Mouse (Mus musculus) Muller cell, postnatal 12 days (primary cell): ENCODE results near the gene Tmem215.

ENCODE experiments used
- DNase-seq: peaks from one replicate; pipeline ENCODE4 v3.0.0-alpha.2; 2015; ENCODE audit errors: inconsistent ontology term

Tmem215 gene

GRCm38 (mm10) chr4:40471880-40472279, at the start of gene Tmem215:
Gene Tmem215, plus strand, starts transcription at chr4:40472180.
- DNase-seq, result no peak

GRCm38 (mm10) chr4:40431916-40432315, 40.1 kb upstream of the Tmem215 start:
- DNase-seq, result no peak

GRCm38 (mm10) chr4:40433379-40433778, 38.6 kb upstream of the Tmem215 start:
- DNase-seq, result no peak

GRCm38 (mm10) chr4:40434388-40434787, 37.6 kb upstream of the Tmem215 start:
- no peak for DNase-seq

- DNase-seq, result no peak
These were observed 28.4 kb upstream of the Tmem215 start for GRCm38 (mm10) chr4:40443565-40443964.

- DNase-seq, result peak; percentile 55
These were observed 935 bp downstream of the Tmem215 start for GRCm38 (mm10) chr4:40472700-40473530.

- no peak for DNase-seq
These were observed 1.9 kb downstream of the Tmem215 start for GRCm38 (mm10) chr4:40473911-40474310.

- no peak for DNase-seq
These were observed 6.0 kb downstream of the Tmem215 start for GRCm38 (mm10) chr4:40477963-40478362.

- DNase-seq, result no peak
These were observed 14.6 kb downstream of the Tmem215 start for GRCm38 (mm10) chr4:40486546-40486945.

- no peak for DNase-seq
These were observed 19.8 kb downstream of the Tmem215 start for GRCm38 (mm10) chr4:40491731-40492130.

GRCm38 (mm10) chr4:40496354-40496753, 24.4 kb downstream of the Tmem215 start:
- DNase-seq, result peak; percentile 71

- no peak for DNase-seq
These were observed 24.8 kb downstream of the Tmem215 start for GRCm38 (mm10) chr4:40496828-40497227.

- DNase-seq, result no peak
These were observed 28.0 kb downstream of the Tmem215 start for GRCm38 (mm10) chr4:40499812-40500591.

- DNase-seq, result no peak
These were observed 30.5 kb downstream of the Tmem215 start for GRCm38 (mm10) chr4:40502459-40502858.

GRCm38 (mm10) chr4:40509534-40509933, 37.6 kb downstream of the Tmem215 start:
- DNase-seq, result no peak

- DNase-seq, result no peak
These were observed 41.3 kb downstream of the Tmem215 start for GRCm38 (mm10) chr4:40513235-40513634.

- DNase-seq, result no peak
These were observed 46.8 kb downstream of the Tmem215 start for GRCm38 (mm10) chr4:40518545-40519324.
